Mouse (Mus musculus) kidney, adult 2 months (tissue): ENCODE results near the gene Zswim2.

Source experiments
- CTCF ChIP-seq: fragments of 200-500 bp; conservative IDR thresholded peaks from 2 replicates; pipeline ENCODE4 v1.5.1; 2011; ENCODE audit warnings: low read depth, mild to moderate bottlenecking, control low read depth, low read length, moderate library complexity, mixed read lengths; ENCODE audit not compliant: insufficient read depth, insufficient read length
- POLR2A ChIP-seq: fragments of 200-500 bp; IDR thresholded peaks from one replicate; pipeline ENCODE4 v1.6.1; 2011; ENCODE audit warnings: low read depth, low read length, control low read depth

GRCm38 (mm10) chr2:83929478-83930088 lies 11.4 kb downstream of the Zswim2 start:
- TF ChIP-seq CTCF (no peak), POLR2A (no peak)
